Mouse (Mus musculus): ENCODE results near the gene Hdac2. TPM values are rescaled to one million over a fixed set of nuclear protein-coding genes. Genes with fewer than 3 reads are reported as not detected.

Hdac2 gene
- 91.2 and 103 TPM in 2 replicates for polyA plus RNA-seq (2015; fragmentation: Nextera tagmentation; extraction: Ambion mirVana)

DNA sequence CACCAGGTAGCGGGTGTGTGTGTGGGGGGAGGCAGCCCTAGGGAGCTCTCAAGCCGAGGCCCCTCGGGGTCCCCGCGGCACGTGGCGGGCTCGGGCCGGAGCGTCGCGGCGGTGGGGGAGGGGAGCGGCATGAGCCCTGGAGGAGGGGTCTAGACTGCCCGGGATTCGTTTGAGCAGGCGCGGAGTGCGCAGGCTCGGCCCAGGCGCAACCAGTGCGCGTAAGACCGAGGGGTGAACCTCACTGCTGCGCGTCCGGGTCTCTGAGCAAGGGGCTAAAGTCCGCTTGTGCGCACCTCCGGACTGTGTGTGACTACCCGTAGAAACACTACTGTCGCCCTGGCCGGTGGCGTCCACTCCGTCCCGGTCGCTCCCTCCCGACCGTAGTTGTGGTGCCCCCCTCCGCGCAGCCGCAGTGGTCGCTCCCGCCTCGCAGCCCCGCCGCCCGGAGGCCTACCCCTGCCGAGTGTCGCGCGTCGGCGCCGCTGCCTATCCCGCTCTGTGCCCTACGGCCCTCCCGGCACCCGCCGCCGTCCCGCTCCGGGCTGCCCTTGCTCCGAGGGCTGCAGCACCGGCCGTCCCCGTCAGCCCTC is at the start of gene Hdac2:
Gene Hdac2, plus strand, starts transcription at position 459 of the 590 bp plus-strand sequence.
- Histone ChIP-seq H3K9me3 (ENCODE audit: low read length) (no peaks in the 10 kb centered on the region), H3K9ac (replicated peaks; ENCODE audit: low read depth) (peak within 1 kb of the TSS; percentile 71), H3K27ac (ENCODE audit: low read length) (peak within 1 kb of the TSS; percentile 91), H3K4me1 (ENCODE audit: insufficient read depth, low read depth, low read length) (no peaks in the 10 kb centered on the region; the same call in 1 of the 2 replicates), H3K4me3 (ENCODE audit: low read depth, low read length) (peak within 1 kb of the TSS; percentile 67), H3K27me3 (replicated peaks; ENCODE audit: insufficient read depth, low read length) (no peaks in the 10 kb centered on the region), H3K4me2 (replicated peaks; ENCODE audit: low read depth, low read length) (peak within 1 kb of the TSS; percentile 68), H3K36me3 (ENCODE audit: insufficient read depth, low read length) (no peaks in the 10 kb centered on the region)
- no peak for TF ChIP-seq CTCF (IDR thresholded peaks at IDR 0.05)
- TF ChIP-seq EP300 (IDR thresholded peaks at IDR 0.05): no peak
- DNase-seq (ENCODE audit: low spot score) (peak; percentile 93), ATAC-seq (peak; percentile 96)
- WGBS: 1% methylated on average over 63 of the region's 67 CpGs

DNA sequence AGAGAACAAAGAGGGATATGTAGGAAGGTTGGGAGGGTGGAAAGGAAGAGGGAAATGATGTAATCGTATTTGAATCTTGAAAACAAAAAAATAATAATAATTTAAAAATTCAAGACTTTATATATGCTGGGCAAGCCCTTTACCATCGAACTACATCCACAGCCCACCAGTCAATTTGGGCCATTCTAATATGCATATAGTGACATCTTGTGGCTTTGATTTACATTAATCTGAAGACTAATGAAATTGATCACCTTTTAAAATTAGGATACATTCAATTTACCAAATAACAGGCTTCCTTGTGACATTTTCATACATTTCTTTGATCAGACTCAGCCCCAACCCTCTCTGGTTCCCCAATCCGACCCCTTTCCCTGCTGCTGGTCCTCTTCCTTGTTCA is 46.1 kb upstream of the Hdac2 start:
- 49% methylated on average over 3 of the region's 3 CpGs for WGBS
- DNase-seq (ENCODE audit: low spot score): no peak
- no peak for ATAC-seq
- TF ChIP-seq CTCF (IDR thresholded peaks at IDR 0.05): no peak
- no peak for TF ChIP-seq EP300 (IDR thresholded peaks at IDR 0.05)
- Histone ChIP-seq H3K4me2 (replicated peaks; ENCODE audit: low read depth, low read length) (no peak overlapping the region), H3K9ac (replicated peaks; ENCODE audit: low read depth) (no peak overlapping the region), H3K36me3 (ENCODE audit: insufficient read depth, low read length) (no peaks in the 10 kb centered on the region), H3K4me1 (ENCODE audit: insufficient read depth, low read depth, low read length) (no peaks in the 10 kb centered on the region), H3K27me3 (replicated peaks; ENCODE audit: insufficient read depth, low read length) (no peaks in the 10 kb centered on the region), H3K4me3 (ENCODE audit: low read depth, low read length) (no peak overlapping the region), H3K9me3 (ENCODE audit: low read length) (no peaks in the 10 kb centered on the region), H3K27ac (ENCODE audit: low read length) (no peak overlapping the region)

GRCm38 (mm10) chr10:36935863-36936262 is 38.5 kb upstream of the Hdac2 start:
- no peak for TF ChIP-seq EP300 (IDR thresholded peaks at IDR 0.05)
- no peak for TF ChIP-seq CTCF (IDR thresholded peaks at IDR 0.05)
- no peak for DNase-seq (ENCODE audit: low spot score)
- no peak overlapping the region for H3K9ac ChIP-seq (replicated peaks; ENCODE audit: low read depth)
- H3K27me3 ChIP-seq (replicated peaks; ENCODE audit: insufficient read depth, low read length): no peaks in the 10 kb centered on the region
- ATAC-seq: no peak
- no peaks in the 10 kb centered on the region for H3K4me1 ChIP-seq (ENCODE audit: insufficient read depth, low read depth, low read length)
- no peak overlapping the region for H3K4me2 ChIP-seq (replicated peaks; ENCODE audit: low read depth, low read length)
- H3K4me3 ChIP-seq (ENCODE audit: low read depth, low read length): no peak overlapping the region
- no peaks in the 10 kb centered on the region for H3K9me3 ChIP-seq (ENCODE audit: low read length)
- WGBS: 80% methylated on average over 5 of the region's 5 CpGs
- H3K27ac ChIP-seq (ENCODE audit: low read length): no peak overlapping the region
- no peaks in the 10 kb centered on the region for H3K36me3 ChIP-seq (ENCODE audit: insufficient read depth, low read length)

GRCm38 (mm10) chr10:36936271-36936670 is 38.1 kb upstream of the Hdac2 start:
- TF ChIP-seq CTCF (IDR thresholded peaks at IDR 0.05): no peak
- H3K4me3 ChIP-seq (ENCODE audit: low read depth, low read length): no peak overlapping the region
- no peaks in the 10 kb centered on the region for H3K9me3 ChIP-seq (ENCODE audit: low read length)
- H3K4me2 ChIP-seq (replicated peaks; ENCODE audit: low read depth, low read length): no peak overlapping the region
- H3K36me3 ChIP-seq (ENCODE audit: insufficient read depth, low read length): no peaks in the 10 kb centered on the region
- H3K27me3 ChIP-seq (replicated peaks; ENCODE audit: insufficient read depth, low read length): no peaks in the 10 kb centered on the region
- ATAC-seq (no peak), DNase-seq (ENCODE audit: low spot score) (no peak)
- H3K27ac ChIP-seq (ENCODE audit: low read length): no peak overlapping the region
- H3K9ac ChIP-seq (replicated peaks; ENCODE audit: low read depth): no peak overlapping the region
- 51% methylated on average over 2 of the region's 2 CpGs for WGBS
- H3K4me1 ChIP-seq (ENCODE audit: insufficient read depth, low read depth, low read length): no peaks in the 10 kb centered on the region

- Histone ChIP-seq H3K9me3 (ENCODE audit: low read length) (no peaks in the 10 kb centered on the region), H3K4me2 (replicated peaks; ENCODE audit: low read depth, low read length) (no peak overlapping the region), H3K9ac (replicated peaks; ENCODE audit: low read depth) (no peak overlapping the region), H3K27me3 (replicated peaks; ENCODE audit: insufficient read depth, low read length) (no peaks in the 10 kb centered on the region), H3K36me3 (ENCODE audit: insufficient read depth, low read length) (no peaks in the 10 kb centered on the region), H3K4me1 (ENCODE audit: insufficient read depth, low read depth, low read length) (no peaks in the 10 kb centered on the region), H3K4me3 (ENCODE audit: low read depth, low read length) (no peak overlapping the region), H3K27ac (ENCODE audit: low read length) (no peak overlapping the region)
- no peak for TF ChIP-seq EP300 (IDR thresholded peaks at IDR 0.05)
- no peak for TF ChIP-seq CTCF (IDR thresholded peaks at IDR 0.05)
- DNase-seq (ENCODE audit: low spot score) (no peak), ATAC-seq (no peak)
- WGBS: 62% methylated on average over 2 of the region's 2 CpGs
These were observed 22.6 kb upstream of the Hdac2 start for GRCm38 (mm10) chr10:36951742-36952141.

DNA sequence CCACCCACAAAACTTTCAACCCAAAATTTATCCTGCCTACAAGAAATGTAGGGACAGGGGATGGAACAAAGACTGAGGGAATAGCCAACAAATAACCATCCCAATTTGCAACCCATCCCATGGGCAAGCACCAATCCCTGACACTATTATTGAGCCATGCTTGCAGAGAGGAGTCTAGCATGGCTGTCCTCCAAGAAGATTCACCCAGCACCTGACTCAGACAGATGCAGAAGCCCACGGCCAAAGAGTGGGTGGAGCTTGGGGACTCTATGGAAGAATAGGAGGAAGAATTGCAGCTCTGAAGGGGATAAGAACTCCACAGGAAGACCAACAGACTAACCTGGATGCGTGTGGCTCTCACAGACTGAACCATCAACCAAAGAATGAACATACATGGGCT is 21.7 kb upstream of the Hdac2 start:
- Histone ChIP-seq H3K4me1 (ENCODE audit: insufficient read depth, low read depth, low read length) (no peaks in the 10 kb centered on the region), H3K9ac (replicated peaks; ENCODE audit: low read depth) (no peak overlapping the region), H3K27ac (ENCODE audit: low read length) (no peak overlapping the region), H3K4me3 (ENCODE audit: low read depth, low read length) (no peak overlapping the region), H3K27me3 (replicated peaks; ENCODE audit: insufficient read depth, low read length) (no peaks in the 10 kb centered on the region), H3K4me2 (replicated peaks; ENCODE audit: low read depth, low read length) (no peak overlapping the region), H3K9me3 (ENCODE audit: low read length) (no peaks in the 10 kb centered on the region), H3K36me3 (ENCODE audit: insufficient read depth, low read length) (no peaks in the 10 kb centered on the region)
- TF ChIP-seq EP300 (IDR thresholded peaks at IDR 0.05) (no peak), CTCF (IDR thresholded peaks at IDR 0.05) (no peak)
- ATAC-seq (no peak), DNase-seq (ENCODE audit: low spot score) (no peak)
- WGBS: 80% methylated on average over 2 of the region's 2 CpGs
